Mouse (Mus musculus) ovary, adult 2 months (tissue): Measurements from ENCODE around the gene Taf8. TPM values are rescaled to one million over a fixed set of nuclear protein-coding genes. Genes with fewer than 3 reads are reported as not detected.

Experiments used
- polyA plus RNA-seq: library from polyadenylated mRNA; depleted of rRNA; stranded (reverse); fragments of >200 nt; gene quantifications from 2 replicates; pipeline ENCODE4 v1.2.3, GENCODE M21; 2012; rRNA removed

Taf8 gene
- polyA plus RNA-seq = 23.3 and 34.2 TPM in 2 replicates

GRCm38 (mm10) chr17:47501946-47502706 lies at the start of gene Taf8:
TSS of gene Taf8 (minus strand) at chr17:47502292.

GRCm38 (mm10) chr17:47504941-47505346 lies 2.9 kb upstream of the Taf8 start, which contains the start of gene Ccnd3:
TSS of gene Ccnd3 (plus strand) at chr17:47505051.

GRCm38 (mm10) chr17:47436907-47437547 lies 65.1 kb downstream of the Taf8 start, which contains the start of gene 1700001C19Rik:
TSS of gene 1700001C19Rik (minus strand) at chr17:47437376.

GRCm38 (mm10) chr17:47436156-47436906 lies 65.8 kb downstream of the Taf8 start, which contains the start of gene AI661453:
TSS of gene AI661453 (plus strand) at chr17:47436615.

Other genes with a start within 250 kb of the Taf8 start
- 27.5 and 30.5 TPM in 2 replicates for gene Mrps10, start 133.4 kb downstream of the Taf8 start, polyA plus RNA-seq
- gene Guca1b, start 116.9 kb downstream of the Taf8 start, polyA plus RNA-seq = 2.0 and 2.5 TPM in 2 replicates
- 3.1 and 4.5 TPM in 2 replicates for gene Guca1a, start 101.7 kb downstream of the Taf8 start, polyA plus RNA-seq
- gene AI661453, start 65.7 kb downstream of the Taf8 start, polyA plus RNA-seq = 2.6 and 3.0 TPM in 2 replicates
- gene 1700001C19Rik, start 64.9 kb downstream of the Taf8 start, polyA plus RNA-seq = 0.13 TPM in 1 of 2 replicates, not detected in the other
- 161 and 193 TPM in 2 replicates for gene Ccnd3, start 2.8 kb upstream of the Taf8 start, polyA plus RNA-seq
- gene Bysl, start 109.2 kb upstream of the Taf8 start, polyA plus RNA-seq = 11.1 and 13.3 TPM in 2 replicates
- gene Med20, start 109.3 kb upstream of the Taf8 start, polyA plus RNA-seq = 23.6 and 26.8 TPM in 2 replicates
- gene Gm20517, start 109.3 kb upstream of the Taf8 start, polyA plus RNA-seq = 3.6 and 4.8 TPM in 2 replicates
- gene Usp49, start 128.4 kb upstream of the Taf8 start, polyA plus RNA-seq = 6.9 and 7.4 TPM in 2 replicates
- 63.6 and 92.2 TPM in 2 replicates for gene Tomm6, start 186.1 kb upstream of the Taf8 start, polyA plus RNA-seq
- 32.2 and 34.0 TPM in 2 replicates for gene Frs3, start 186.7 kb upstream of the Taf8 start, polyA plus RNA-seq
- 2.0 and 2.6 TPM in 2 replicates for gene Gm21981, start 192.2 kb upstream of the Taf8 start, polyA plus RNA-seq
- 3.2 and 7.1 TPM in 2 replicates for gene Prickle4, start 192.4 kb upstream of the Taf8 start, polyA plus RNA-seq
- 3.9 and 23.2 TPM in 2 replicates for gene Pgc, start 224.6 kb upstream of the Taf8 start, polyA plus RNA-seq
- 48.5 and 55.0 TPM in 2 replicates for gene Tfeb, start 234.7 kb upstream of the Taf8 start, polyA plus RNA-seq